Mouse (Mus musculus) c-Kit-positive CD71-negative TER-119-negative erythroid progenitor cells, embryonic 14.5 days (primary cell): ENCODE results near the gene Dpy30.
"Not testable (repeated sequence)": the region's sequence is repeated elsewhere in the genome, so short reads cannot be mapped to it uniquely, and the experiment has no call there.

Experiments
- DNase-seq: peaks from one replicate; pipeline ENCODE4 v3.0.0-alpha.2; 2013; ENCODE audit warnings: low read depth

The Dpy30 gene

GRCm38 (mm10) chr17:74323844-74324243, at the start of gene Dpy30:
TSS of gene Dpy30 (minus strand) at chr17:74323944.
- DNase-seq, result no peak

GRCm38 (mm10) chr17:74363592-74363991, 39.8 kb upstream of the Dpy30 start:
- DNase-seq, result no peak

- DNase-seq, result no peak
These were observed 17.4 kb upstream of the Dpy30 start for GRCm38 (mm10) chr17:74341151-74341550.

GRCm38 (mm10) chr17:74338937-74339804, 15.4 kb upstream of the Dpy30 start, which contains the start of gene Spast:
TSS of gene Spast (plus strand) at chr17:74338987.
- no peak for DNase-seq

GRCm38 (mm10) chr17:74338225-74338931, 14.6 kb upstream of the Dpy30 start:
- DNase-seq, result peak; percentile 92

DNA sequence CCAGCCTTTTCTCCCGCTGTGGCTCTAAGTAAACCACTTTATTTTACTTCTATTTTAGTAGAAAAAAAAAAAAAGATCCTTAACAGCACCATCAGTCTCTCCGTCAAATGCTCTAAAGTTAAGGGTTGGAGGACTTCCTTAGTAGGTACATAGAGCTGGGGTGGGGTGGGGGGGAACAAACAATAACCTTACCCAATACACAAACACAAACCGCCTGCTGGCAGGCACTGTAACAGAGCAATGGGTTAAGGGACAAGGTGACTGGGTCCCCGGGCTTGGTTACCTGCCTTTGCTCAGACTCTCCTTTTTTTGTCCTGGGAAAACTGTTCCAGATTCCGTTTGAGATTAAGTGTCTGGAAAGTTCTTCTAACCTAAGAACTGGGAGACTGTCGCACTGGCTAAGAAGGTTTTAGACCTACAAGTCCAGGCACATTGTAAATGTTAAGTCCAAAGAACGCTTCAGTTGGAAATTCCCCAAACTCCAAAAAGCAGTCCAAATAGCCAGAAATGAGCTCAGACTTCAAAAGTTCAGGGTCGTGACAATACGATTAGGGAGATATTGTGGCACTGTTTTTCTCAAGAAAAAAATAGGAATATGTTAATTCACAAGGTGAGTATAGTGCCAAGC, 7.4 kb upstream of the Dpy30 start:
- DNase-seq, result no peak

DNA sequence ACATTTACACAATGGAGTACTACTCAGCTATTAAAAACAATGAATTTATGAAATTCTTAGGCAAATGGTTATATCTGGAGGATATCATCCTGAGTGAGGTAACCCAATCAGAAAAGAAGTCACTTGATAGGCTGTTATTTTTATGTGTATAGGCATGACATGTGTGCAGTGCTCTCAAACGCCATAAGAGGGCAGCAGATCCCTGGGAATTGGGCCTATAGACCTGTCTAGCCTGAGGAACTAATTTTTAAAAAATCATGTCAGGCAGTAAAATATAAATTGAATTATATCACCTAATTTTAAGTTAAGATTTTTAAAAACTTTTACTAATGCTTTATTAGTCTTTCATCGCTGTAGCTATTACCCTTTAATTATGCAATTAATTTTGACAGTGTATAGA, 4.4 kb upstream of the Dpy30 start:
- peak; percentile 71 for DNase-seq

GRCm38 (mm10) chr17:74327195-74327594, 3.5 kb upstream of the Dpy30 start:
- not testable (repeated sequence) for DNase-seq

GRCm38 (mm10) chr17:74322400-74323054, 1.2 kb downstream of the Dpy30 start:
- no peak for DNase-seq

DNA sequence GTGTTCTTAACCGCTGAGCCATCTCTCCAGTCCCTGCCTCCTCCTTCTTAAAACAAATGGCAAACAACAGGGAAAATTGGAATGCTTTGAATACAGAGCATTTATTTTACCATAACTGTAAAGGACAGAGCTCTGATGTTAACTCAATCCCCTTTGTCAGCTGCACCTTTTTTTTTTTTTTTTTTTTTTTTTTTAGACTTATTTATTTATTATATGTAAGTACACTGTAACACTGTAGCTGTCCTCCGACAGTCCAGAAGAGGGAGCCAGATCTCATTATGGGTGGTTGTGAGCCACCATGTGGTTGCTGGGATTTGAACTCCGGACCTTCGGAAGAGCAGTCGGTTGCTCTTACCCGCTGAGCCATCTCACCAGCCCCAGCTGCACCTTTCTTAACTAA, 5.0 kb downstream of the Dpy30 start:
- no peak for DNase-seq

- DNase-seq, result peak; percentile 70
These were observed 7.4 kb downstream of the Dpy30 start for GRCm38 (mm10) chr17:74316309-74316863.

DNA sequence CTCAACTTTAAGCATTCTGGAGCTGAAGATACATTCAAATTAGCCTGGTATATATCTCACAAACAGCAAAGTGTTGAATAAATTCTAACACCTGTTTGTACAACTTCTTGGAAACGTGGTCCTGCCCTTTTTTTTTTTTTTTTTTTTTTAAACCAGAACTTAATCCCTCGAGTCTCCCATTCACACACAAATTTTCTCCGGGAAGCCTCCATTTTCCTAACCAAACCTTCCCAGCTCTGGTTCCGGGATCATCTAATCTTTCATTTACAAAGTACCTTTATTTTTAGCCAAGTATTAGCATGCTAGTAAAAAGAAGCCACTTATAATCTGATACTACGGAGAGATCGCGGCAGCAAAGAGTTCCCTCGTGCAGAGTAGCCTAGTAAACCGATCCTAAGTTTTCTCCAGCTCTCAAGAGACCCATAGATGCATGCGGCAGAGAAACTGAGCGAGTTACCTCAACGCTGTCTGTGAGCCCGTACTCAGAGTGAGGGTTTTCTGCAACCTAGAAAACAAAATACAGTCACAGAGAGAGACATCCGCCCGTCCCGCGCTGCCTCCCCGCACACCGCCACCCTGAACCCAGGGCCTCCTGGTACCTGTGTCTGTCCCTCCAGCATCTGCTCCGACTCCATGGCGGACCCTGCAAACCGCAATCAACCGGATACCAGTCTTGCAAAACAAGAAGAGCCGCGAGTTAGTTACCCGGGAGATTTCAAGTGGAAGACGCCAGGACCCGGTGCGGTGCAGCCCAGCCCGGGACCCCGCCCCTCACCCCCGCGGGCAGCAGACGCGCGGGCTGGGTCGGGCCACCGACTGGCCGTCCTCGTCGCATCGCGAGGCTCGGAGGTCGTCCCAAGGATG, 8.1 kb downstream of the Dpy30 start:
- no peak for DNase-seq

DNA sequence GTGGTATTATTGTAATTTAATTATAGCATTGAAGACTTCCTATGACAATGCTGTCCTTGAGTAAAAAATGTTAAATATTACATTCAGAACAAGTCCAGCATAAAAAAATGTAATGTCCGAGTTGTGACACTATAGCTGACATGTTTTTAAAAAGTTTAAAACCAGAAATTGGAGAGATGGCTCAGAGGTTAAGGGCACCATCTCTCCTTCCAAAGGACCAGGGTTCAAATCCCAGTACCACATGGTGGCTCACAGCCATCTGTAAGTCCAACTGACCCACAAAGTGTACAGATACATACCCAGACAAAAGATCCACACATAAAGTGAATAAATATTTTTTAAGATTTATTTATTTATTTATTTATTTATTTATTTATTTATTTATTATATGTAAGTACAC, 17.7 kb downstream of the Dpy30 start:
- DNase-seq, result no peak

DNA sequence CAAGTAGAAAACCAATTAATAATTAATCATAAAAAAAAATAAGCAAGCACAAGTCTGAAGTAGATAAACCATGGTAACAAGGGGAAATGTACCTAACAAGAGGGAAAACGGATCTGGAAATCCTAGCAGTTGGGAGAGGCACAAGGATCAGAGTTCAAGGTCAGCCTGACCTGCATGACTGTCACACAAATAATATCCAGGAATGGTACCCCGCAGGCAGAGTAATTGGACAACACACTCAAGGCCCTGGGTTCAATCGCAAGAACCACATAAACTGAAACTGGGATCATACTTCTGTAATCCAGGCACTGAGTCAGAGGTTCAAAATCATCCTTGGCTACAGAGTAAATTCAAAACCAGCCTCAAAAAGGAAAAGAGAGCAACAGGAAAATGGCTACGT, 18.1 kb downstream of the Dpy30 start:
- no peak for DNase-seq

- no peak for DNase-seq
These were observed 19.7 kb downstream of the Dpy30 start for GRCm38 (mm10) chr17:74304060-74304459.

DNA sequence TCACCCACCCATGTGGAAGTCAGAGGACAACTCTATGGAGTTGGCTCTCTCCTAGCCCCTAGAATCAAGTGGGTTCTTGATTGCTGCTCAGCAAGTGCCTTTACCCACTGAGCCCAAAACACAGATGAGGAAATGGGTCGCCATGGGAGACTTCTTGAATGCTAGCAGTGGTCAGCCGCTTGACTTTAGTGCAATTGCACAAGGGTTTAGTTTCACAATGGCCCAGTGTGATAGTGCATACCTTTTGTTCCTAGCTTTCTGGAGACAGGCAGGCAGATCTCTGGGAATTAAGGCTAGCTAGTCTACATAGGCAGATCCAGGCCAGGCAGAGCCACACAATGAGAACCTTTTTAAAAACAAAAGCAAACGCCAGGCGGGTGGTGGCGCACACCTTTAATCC, 23.7 kb downstream of the Dpy30 start:
- no peak for DNase-seq

- DNase-seq, result not testable (repeated sequence)
These were observed 26.8 kb downstream of the Dpy30 start for GRCm38 (mm10) chr17:74296991-74297390.

GRCm38 (mm10) chr17:74296076-74296823, 27.5 kb downstream of the Dpy30 start:
- no peak for DNase-seq

- no peak for DNase-seq
These were observed 28.4 kb downstream of the Dpy30 start, which contains the start of gene Memo1 for GRCm38 (mm10) chr17:74295026-74295970. TSS of gene Memo1 (minus strand) at chr17:74295521.
